Mouse (Mus musculus): ENCODE data around the gene Mbnl2. TPM values are rescaled to one million over a fixed set of nuclear protein-coding genes. Genes with fewer than 3 reads are reported as not detected.

Mbnl2 gene
- 122 and 123 TPM in 2 replicates for polyA plus RNA-seq (2015; fragmentation: Nextera tagmentation; extraction: Ambion mirVana)

DNA sequence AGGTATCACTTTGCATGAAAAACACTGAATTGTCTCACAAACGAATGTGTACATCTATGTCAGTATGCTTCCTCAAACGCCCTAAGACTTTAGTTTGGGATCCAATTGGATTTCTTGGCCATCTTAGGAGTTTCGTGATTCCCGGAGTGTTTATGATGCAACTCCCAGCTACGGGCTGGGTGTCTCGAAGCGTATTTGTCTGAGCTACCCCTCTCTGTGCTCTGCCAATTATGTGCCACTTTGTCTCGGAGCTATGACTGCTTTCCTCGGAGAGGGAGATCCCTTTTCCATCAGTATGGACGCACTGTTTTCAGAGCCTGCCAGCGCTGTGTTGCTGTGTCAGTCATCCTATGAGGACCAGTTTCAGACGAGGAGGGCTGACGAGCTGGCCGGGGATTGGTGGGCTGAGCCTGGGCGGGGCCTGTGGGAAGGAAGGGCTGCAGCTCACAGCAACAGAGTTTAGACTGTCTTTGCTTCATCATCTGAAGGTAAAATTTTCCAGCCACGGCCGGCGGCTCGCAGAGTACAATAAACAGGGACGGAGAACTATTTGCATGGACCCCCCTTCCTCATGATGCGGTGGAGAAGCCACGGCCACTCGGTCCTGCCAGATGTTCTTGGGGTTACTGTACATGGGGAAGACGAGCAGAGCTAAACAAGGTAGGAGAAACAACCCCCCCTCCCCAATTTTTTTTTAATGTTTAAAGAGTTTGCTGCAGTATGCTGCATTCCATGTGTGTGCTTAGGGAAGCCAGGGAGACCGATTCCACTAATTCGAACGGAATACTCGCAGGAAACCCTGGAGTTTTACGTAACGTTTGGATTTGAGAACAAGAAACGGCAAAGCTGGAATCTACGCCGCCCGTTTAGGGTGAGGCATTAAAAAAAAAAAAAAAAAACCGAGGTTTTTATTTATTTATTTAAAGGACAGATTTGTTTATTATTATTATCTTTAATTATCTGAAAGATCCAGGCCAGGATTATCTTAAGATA is at the start of gene Mbnl2:
Gene Mbnl2 (plus strand): TSS at position 424 of the 993 bp plus-strand sequence.
- H3K27ac ChIP-seq = peak within 1 kb of the TSS; percentile 95
- H3K36me3 ChIP-seq = no peaks in the 10 kb centered on the region
- peak within 1 kb of the TSS; percentile 76 for H3K4me3 ChIP-seq
- H3K4me1 ChIP-seq (replicated peaks) = peaks cover 38% of the 10 kb centered on the region
- no peaks in the 10 kb centered on the region for H3K9me3 ChIP-seq (replicated peaks)
- WGBS = under 1% methylated on average over 35 of the region's 35 CpGs
- H3K27me3 ChIP-seq = no peaks in the 10 kb centered on the region
- peak within 1 kb of the TSS; percentile 87 for H3K4me2 ChIP-seq
- ATAC-seq (replicated peaks; ENCODE audit: insufficient number of reproducible peaks, insufficient read depth, low FRiP score, low read depth) = peak; percentile 97
- H3K9ac ChIP-seq = peak within 1 kb of the TSS; percentile 77

DNA sequence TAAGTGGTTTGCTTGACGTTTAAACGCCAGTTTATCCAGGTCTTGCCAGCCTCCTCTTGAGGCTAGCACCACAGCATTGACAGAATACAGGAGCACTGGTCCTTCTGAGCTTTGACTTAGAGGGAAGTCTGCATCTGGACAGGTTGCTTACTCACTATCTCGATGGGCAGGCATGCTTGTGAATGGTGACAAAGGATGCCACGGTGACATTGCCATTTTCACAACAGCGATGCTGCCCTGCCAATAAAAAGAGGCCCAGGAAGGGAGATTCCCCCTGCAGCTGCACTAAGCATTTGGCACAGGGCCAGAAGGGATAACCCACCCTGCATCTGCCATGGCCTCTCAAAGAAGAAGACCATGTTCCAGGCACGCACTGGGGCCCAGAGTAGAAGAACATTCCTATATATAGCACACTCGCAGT is 43.4 kb upstream of the Mbnl2 start:
- Histone ChIP-seq H3K4me2 (peak overlapping the region; percentile 21), H3K27ac (peak overlapping the region; percentile 66), H3K27me3 (no peaks in the 10 kb centered on the region), H3K36me3 (no peaks in the 10 kb centered on the region), H3K9me3 (replicated peaks) (no peaks in the 10 kb centered on the region; the same call in 1 of the 2 replicates), H3K4me1 (replicated peaks) (peaks cover 12% of the 10 kb centered on the region), H3K9ac (no peak overlapping the region), H3K4me3 (no peak overlapping the region)
- peak; percentile 77 for ATAC-seq (replicated peaks; ENCODE audit: insufficient number of reproducible peaks, insufficient read depth, low FRiP score, low read depth)
- 23% methylated on average over 7 of the region's 7 CpGs for WGBS

DNA sequence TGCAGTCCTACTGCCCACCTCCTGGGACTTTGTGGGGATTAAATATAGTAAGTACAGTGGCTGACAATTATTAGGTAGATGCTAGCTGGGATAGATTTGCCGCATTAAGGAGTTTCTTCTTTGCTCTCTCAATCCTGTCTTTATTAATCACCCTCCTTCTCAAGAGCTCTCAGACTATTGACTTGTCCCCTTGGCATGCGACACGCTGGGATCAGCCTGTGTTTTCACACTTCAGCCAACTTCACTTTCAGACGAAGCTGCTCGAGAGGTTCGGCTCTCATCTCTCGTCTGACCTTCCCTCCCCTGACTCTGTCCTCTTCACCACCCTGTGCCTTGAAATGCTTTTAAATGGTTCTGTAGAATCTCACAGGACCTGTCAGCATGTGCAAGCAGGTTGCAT is 39.9 kb upstream of the Mbnl2 start:
- Histone ChIP-seq H3K4me3 (no peak overlapping the region), H3K9me3 (replicated peaks) (no peaks in the 10 kb centered on the region), H3K9ac (no peak overlapping the region), H3K27ac (no peak overlapping the region), H3K4me2 (no peak overlapping the region), H3K4me1 (replicated peaks) (peaks cover 12% of the 10 kb centered on the region), H3K27me3 (no peaks in the 10 kb centered on the region), H3K36me3 (no peaks in the 10 kb centered on the region)
- no peak for ATAC-seq (replicated peaks; ENCODE audit: insufficient number of reproducible peaks, insufficient read depth, low FRiP score, low read depth)
- WGBS = 47% methylated on average over 7 of the region's 7 CpGs

DNA sequence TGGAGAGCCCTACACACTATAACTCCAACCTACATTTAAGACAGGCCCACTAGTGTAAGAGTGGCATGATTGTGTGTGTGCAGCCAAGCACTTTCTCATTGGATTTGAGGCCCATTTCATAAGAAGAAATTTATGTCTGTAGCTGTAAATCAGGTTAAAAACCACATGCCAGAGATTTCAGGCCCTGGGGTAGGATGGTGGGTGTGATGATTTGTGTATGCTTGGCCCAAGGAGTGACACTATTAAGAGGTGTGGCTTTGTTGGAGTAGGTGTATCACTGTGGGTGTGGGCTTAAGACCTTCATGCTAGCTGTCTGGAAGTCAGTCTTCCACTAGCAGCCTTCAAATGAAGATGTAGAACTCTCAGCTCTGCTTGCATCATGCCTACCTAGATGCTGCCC is 37.0 kb upstream of the Mbnl2 start:
- Histone ChIP-seq H3K36me3 (no peaks in the 10 kb centered on the region), H3K9me3 (replicated peaks) (no peaks in the 10 kb centered on the region), H3K4me3 (no peak overlapping the region), H3K27ac (no peak overlapping the region), H3K4me1 (replicated peaks) (peaks cover 12% of the 10 kb centered on the region), H3K4me2 (no peak overlapping the region), H3K9ac (no peak overlapping the region), H3K27me3 (no peaks in the 10 kb centered on the region)
- no peak for ATAC-seq (replicated peaks; ENCODE audit: insufficient number of reproducible peaks, insufficient read depth, low FRiP score, low read depth)

DNA sequence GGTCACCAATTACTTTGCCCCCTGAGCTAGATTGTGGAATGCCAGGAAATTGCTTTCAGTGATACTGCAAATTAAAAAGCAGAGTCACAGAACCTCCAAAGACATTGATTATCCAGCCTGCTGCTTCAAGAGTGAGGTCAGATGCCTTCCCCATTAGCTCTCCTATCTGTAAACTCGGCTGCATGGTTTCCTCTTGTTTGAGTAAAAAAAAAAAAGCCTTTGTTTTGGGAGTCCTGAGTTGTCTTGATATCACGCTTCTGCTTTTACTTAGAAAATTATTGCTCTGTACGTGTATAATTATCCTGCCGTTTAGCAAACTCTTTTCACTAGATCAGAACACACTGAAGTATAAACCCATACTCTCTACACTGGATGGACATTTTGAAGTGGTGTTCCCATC is 35.3 kb upstream of the Mbnl2 start:
- H3K4me3 ChIP-seq = no peak overlapping the region
- H3K36me3 ChIP-seq = no peaks in the 10 kb centered on the region
- H3K27ac ChIP-seq = no peak overlapping the region
- peaks cover 12% of the 10 kb centered on the region for H3K4me1 ChIP-seq (replicated peaks)
- H3K9ac ChIP-seq = no peak overlapping the region
- H3K27me3 ChIP-seq = no peaks in the 10 kb centered on the region
- ATAC-seq (replicated peaks; ENCODE audit: insufficient number of reproducible peaks, insufficient read depth, low FRiP score, low read depth) = no peak
- H3K4me2 ChIP-seq = no peak overlapping the region
- H3K9me3 ChIP-seq (replicated peaks) = no peaks in the 10 kb centered on the region
- WGBS = 47% methylated on average over 4 of the region's 4 CpGs

DNA sequence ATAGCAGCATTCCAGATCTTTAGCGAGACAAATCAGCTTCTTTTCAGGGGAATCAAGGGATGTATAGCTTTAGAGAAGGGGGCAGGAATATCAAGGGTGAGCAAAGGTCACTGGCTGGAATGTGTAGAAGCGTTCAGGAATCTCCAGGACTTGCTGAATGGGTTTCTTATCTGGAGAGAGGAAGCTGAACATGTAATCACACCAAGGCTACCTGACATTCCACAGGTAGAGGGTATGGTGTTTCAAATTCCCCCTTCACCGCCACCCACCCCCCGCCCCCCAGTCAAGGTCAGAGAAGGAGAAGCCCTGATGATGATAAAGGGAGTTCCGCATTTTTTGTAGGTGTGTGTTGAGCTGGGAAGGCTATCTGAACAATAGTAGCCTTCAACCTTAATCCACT is 32.8 kb upstream of the Mbnl2 start:
- H3K4me3 ChIP-seq = no peak overlapping the region
- H3K9ac ChIP-seq = no peak overlapping the region
- no peak overlapping the region for H3K27ac ChIP-seq
- H3K4me1 ChIP-seq (replicated peaks) = peaks cover 9% of the 10 kb centered on the region
- H3K4me2 ChIP-seq = no peak overlapping the region
- 43% methylated on average over 5 of the region's 5 CpGs for WGBS
- H3K36me3 ChIP-seq = no peaks in the 10 kb centered on the region
- no peak for ATAC-seq (replicated peaks; ENCODE audit: insufficient number of reproducible peaks, insufficient read depth, low FRiP score, low read depth)
- H3K27me3 ChIP-seq = no peaks in the 10 kb centered on the region
- no peaks in the 10 kb centered on the region for H3K9me3 ChIP-seq (replicated peaks)

DNA sequence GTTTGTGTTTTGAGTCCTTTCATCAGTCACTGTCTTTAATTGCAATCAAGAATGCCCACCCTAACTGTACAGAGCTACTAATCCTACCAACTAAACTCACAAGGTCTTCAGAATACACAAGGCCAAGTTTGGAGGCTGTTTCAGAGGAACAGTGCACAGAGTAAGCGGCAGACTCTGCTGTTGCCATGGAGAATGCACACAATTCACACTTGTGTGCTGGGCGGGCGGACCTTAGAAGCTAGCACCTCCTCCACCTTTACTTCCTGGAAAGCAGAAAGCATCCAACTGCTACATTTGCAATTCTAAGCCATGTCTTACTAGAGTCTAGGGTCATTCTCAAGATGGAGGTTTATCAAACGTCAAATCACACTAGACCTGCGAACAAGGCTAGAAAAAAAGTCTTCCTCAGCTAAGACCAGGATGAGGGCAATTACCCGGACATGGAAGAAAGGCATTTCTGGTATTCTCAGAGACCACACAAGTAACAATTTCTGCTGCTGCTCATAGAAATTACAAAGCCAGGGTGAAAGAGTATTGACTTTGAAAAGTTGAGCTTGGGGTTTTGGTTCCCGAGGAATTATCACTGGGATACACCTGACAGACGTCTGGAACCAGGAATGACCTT is 30.3 kb upstream of the Mbnl2 start:
- Histone ChIP-seq H3K9ac (no peak overlapping the region), H3K9me3 (replicated peaks) (no peaks in the 10 kb centered on the region), H3K4me1 (replicated peaks) (peaks cover 9% of the 10 kb centered on the region), H3K4me2 (no peak overlapping the region), H3K36me3 (no peaks in the 10 kb centered on the region), H3K27me3 (no peaks in the 10 kb centered on the region), H3K4me3 (no peak overlapping the region), H3K27ac (no peak overlapping the region)
- no peak for ATAC-seq (replicated peaks; ENCODE audit: insufficient number of reproducible peaks, insufficient read depth, low FRiP score, low read depth)
- WGBS = 72% methylated on average over 8 of the region's 8 CpGs

DNA sequence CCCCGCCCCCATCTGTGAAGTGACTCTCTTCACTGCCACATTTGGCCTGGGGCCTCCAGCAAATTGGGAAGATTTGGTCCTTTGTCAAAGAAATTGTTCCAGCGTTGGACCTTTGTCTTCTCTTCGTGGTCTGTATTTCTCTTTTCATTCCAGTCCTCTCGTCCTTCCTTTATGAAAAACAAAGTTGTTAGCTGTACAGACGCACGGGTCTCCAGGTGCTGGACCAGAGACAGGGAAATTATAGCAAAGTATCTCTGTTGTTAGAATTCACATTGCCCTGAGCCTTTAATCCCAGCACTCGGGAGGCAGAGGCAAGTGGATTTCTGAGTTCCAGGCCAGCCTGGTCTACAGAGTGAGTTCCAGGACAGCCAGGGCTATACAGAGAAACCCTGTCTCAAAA is 22.1 kb upstream of the Mbnl2 start:
- ATAC-seq (replicated peaks; ENCODE audit: insufficient number of reproducible peaks, insufficient read depth, low FRiP score, low read depth) = no peak
- Histone ChIP-seq H3K27me3 (no peaks in the 10 kb centered on the region), H3K36me3 (no peaks in the 10 kb centered on the region), H3K4me1 (replicated peaks) (no peaks in the 10 kb centered on the region), H3K9ac (no peak overlapping the region), H3K4me2 (no peak overlapping the region), H3K4me3 (no peak overlapping the region), H3K27ac (no peak overlapping the region), H3K9me3 (replicated peaks) (no peaks in the 10 kb centered on the region)
- 80% methylated on average over 7 of the region's 7 CpGs for whole genome bisulfite sequencing

DNA sequence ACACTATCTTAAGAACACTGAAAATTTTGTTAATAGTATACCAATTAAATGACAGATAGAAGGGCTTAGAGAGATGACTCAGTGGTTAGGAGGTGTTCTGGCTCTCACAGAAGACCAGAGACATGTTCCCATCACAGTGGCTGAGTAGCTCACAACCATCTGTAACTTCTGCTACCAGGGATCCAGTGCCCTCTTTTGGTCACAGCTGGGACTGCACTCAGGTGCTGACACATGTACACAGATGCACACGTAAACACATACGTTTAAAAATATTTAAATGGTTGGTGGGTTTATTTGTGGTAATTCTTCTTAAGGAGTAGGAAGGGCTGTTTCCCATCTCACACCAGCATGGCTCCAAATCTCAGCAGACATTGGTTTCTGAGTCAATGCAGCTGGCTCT is 19.3 kb upstream of the Mbnl2 start:
- Histone ChIP-seq H3K4me1 (replicated peaks) (no peaks in the 10 kb centered on the region), H3K27me3 (no peaks in the 10 kb centered on the region), H3K36me3 (no peaks in the 10 kb centered on the region), H3K27ac (no peak overlapping the region), H3K4me3 (no peak overlapping the region), H3K4me2 (no peak overlapping the region), H3K9ac (no peak overlapping the region), H3K9me3 (replicated peaks) (no peaks in the 10 kb centered on the region)
- no peak for ATAC-seq (replicated peaks; ENCODE audit: insufficient number of reproducible peaks, insufficient read depth, low FRiP score, low read depth)
- 92% methylated on average over 2 of the region's 2 CpGs for WGBS

DNA sequence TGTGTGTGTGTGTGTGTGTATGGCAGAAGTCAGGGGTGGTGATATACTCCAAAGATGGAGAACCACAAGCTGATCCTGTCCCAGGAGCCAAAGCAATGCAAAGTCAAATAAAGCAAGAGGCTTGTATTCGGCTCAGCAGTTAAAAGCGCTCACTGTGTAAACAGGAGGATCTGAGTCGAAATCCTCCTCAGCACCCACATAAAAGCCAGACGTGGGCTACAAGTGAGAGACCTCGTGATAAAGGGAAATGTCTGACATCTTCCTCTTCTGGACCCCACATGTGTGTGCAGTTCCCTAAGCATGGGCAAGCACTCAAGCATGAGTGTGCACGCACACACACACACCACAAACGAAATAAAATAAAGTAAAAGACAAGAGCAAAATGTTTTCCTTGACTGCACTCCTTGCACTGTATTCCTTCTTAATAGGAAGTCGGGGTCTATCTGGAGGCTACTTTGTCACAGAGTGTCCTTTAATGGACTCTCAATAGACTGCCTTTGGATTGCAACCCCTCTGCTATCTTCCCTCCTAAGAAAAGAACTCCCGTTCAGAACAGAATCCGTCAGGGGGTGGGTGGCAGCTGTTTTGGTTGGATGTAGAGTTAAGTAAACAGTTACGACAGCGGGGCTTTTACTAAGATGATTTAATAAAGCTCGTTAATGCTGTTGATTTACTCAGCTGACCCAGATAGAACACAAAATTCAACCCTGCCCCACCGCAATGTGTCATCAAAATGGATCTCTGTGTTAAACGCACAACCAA is 18.7 kb upstream of the Mbnl2 start:
- 69% methylated on average over 15 of the region's 15 CpGs for WGBS
- Histone ChIP-seq H3K9ac (no peak overlapping the region), H3K27me3 (no peaks in the 10 kb centered on the region), H3K4me3 (no peak overlapping the region), H3K4me1 (replicated peaks) (no peaks in the 10 kb centered on the region), H3K9me3 (replicated peaks) (no peaks in the 10 kb centered on the region), H3K4me2 (no peak overlapping the region), H3K27ac (no peak overlapping the region), H3K36me3 (no peaks in the 10 kb centered on the region)
- ATAC-seq (replicated peaks; ENCODE audit: insufficient number of reproducible peaks, insufficient read depth, low FRiP score, low read depth) = no peak

DNA sequence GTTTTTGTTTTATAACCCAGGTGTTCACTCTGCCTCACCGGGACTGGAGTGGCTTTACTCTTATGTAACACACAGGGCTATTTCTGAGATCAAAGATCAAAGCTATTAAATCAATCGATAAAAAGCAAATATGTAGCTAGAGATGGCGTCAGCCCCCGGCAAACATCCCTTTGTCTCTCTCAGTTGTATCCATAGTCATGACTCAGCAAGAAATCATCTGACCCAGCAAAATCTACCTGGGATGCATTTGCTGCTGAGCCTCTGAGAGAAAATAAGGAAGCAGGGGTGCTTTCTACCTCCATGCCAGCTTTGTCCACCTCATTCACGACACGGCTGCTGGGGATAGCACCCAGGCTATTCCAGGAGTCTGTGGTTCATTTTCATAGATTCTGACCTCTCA is 18.0 kb upstream of the Mbnl2 start:
- H3K4me3 ChIP-seq = no peak overlapping the region
- no peaks in the 10 kb centered on the region for H3K36me3 ChIP-seq
- no peak for ATAC-seq (replicated peaks; ENCODE audit: insufficient number of reproducible peaks, insufficient read depth, low FRiP score, low read depth)
- H3K27ac ChIP-seq = no peak overlapping the region
- H3K9me3 ChIP-seq (replicated peaks) = no peaks in the 10 kb centered on the region
- no peaks in the 10 kb centered on the region for H3K27me3 ChIP-seq
- H3K4me1 ChIP-seq (replicated peaks) = no peaks in the 10 kb centered on the region
- WGBS = 73% methylated on average over 6 of the region's 6 CpGs
- no peak overlapping the region for H3K9ac ChIP-seq
- H3K4me2 ChIP-seq = no peak overlapping the region
